Mouse (Mus musculus) neural tube, embryonic 13.5 days (tissue): ENCODE results near the gene Mysm1. TPM values are rescaled to one million over a fixed set of nuclear protein-coding genes. Genes with fewer than 3 reads are reported as not detected.

Source experiments
- ATAC-seq: fragments of 200-750 bp; cut with Nextera tagmentation; 2 replicates; pipeline ENCODE4 v1.8.0; 2017; ENCODE audit warnings: low read depth, mild to moderate bottlenecking, moderate TSS enrichment, moderate library complexity
- H3K27ac ChIP-seq: fragments of 300-500 bp; sonication (generic); replicated peaks from 2 replicates; pipeline ENCODE4 v1.5.1; 2015; ENCODE audit warnings: moderate library complexity, mild to moderate bottlenecking, inconsistent platforms
- H3K27me3 ChIP-seq: fragments of 300-500 bp; sonication (generic); 2 replicates; pipeline ENCODE4 v1.6.1; 2015; ENCODE audit warnings: mild to moderate bottlenecking, inconsistent platforms
- H3K36me3 ChIP-seq: fragments of 300-500 bp; sonication (generic); 2 replicates; pipeline ENCODE4 v1.6.1; 2015; ENCODE audit warnings: mild to moderate bottlenecking, inconsistent platforms
- H3K4me1 ChIP-seq: fragments of 300-500 bp; sonication (generic); replicated peaks from 2 replicates; pipeline ENCODE4 v1.6.1; 2015; ENCODE audit warnings: inconsistent platforms
- H3K4me2 ChIP-seq: fragments of 300-500 bp; sonication (generic); 2 replicates; pipeline ENCODE4 v1.6.1; 2015; ENCODE audit warnings: inconsistent platforms, mild to moderate bottlenecking, moderate library complexity
- H3K4me3 ChIP-seq: fragments of 300-500 bp; sonication (generic); 2 replicates; pipeline ENCODE4 v1.5.1; 2015; ENCODE audit warnings: mild to moderate bottlenecking, inconsistent platforms
- H3K9ac ChIP-seq: fragments of 300-500 bp; sonication (generic); 2 replicates; pipeline ENCODE4 v1.6.1; 2015; ENCODE audit warnings: moderate library complexity, mild to moderate bottlenecking, inconsistent platforms
- H3K9me3 ChIP-seq: fragments of 300-500 bp; sonication (generic); 2 replicates; pipeline ENCODE4 v1.6.1; 2016; ENCODE audit warnings: inconsistent platforms
- WGBS: fragments of 180-500 bp; shearing (Covaris S2); methylation state at CpG from one replicate; pipeline ENCODE4 v1.1.7; 2015; 5-methylcytosine and 5-hydroxymethylcytosine counted together
- polyA plus RNA-seq: library from polyadenylated mRNA; unstranded; fragments of >200 nt; fragmentation: Nextera tagmentation; extraction: Ambion mirVana; gene quantifications from 2 replicates; pipeline ENCODE4 v1.2.1, GENCODE M21; 2015

Mysm1 gene
- polyA plus RNA-seq, 1 experiment from 2014 or later: 27.7 TPM

DNA sequence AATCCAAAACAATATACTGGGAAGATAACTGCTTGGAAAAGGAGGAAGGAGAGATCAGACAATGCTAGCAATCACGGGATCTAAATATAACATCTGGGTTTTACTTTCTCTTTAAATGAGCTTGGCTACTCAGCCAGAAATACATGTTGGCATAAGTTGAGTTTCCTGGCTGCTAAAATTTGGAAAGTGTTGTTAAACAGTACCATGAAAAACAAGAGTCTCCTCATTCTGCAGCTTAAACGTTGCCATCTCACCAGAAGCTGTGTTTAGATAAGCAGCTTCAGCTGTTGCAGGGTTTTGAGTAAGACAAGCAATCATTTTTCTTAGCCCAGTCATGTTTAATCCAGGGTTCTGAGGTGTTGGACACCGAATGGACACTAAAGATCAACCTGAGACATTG lies 77.1 kb downstream of the Mysm1 start:
- no peaks in the 10 kb centered on the region for H3K4me1 ChIP-seq
- H3K9ac ChIP-seq: no peak overlapping the region
- H3K27ac ChIP-seq: no peak overlapping the region
- no peaks in the 10 kb centered on the region for H3K9me3 ChIP-seq
- no peaks in the 10 kb centered on the region for H3K27me3 ChIP-seq
- H3K4me3 ChIP-seq: no peak overlapping the region
- 81% methylated on average over 3 of the region's 3 CpGs for WGBS
- no peak for ATAC-seq
- no peak overlapping the region for H3K4me2 ChIP-seq
- H3K36me3 ChIP-seq: no peaks in the 10 kb centered on the region

DNA sequence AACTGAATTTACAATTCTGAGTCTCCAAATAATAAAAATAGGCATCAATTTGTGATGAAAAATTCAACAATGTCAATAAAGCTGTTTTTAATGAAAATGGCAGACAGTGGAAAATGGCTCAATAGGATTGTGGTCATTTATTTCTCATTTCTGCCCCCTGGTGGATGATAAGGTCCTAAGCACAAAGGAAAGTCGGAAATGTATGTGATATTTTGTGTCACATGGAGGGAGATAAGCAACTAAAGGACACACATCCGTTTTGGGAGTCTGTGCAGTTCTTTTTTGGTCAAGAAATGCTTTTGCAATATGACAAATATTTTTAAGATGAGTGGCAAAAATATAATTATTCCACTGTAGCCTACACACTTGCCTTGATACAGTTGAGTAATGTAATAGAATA lies 78.2 kb downstream of the Mysm1 start:
- no peak overlapping the region for H3K4me3 ChIP-seq
- no peak overlapping the region for H3K27ac ChIP-seq
- no peaks in the 10 kb centered on the region for H3K4me1 ChIP-seq
- no peaks in the 10 kb centered on the region for H3K9me3 ChIP-seq
- H3K4me2 ChIP-seq: no peak overlapping the region
- no peaks in the 10 kb centered on the region for H3K27me3 ChIP-seq
- ATAC-seq: no peak
- no peaks in the 10 kb centered on the region for H3K36me3 ChIP-seq
- no peak overlapping the region for H3K9ac ChIP-seq
- 29% methylated on average over 2 of the region's 2 CpGs for WGBS

Other genes with a start within 250 kb of the Mysm1 start
- 9.0 and 9.7 TPM in 2 replicates for gene Tek, start 239.8 kb downstream of the Mysm1 start, polyA plus RNA-seq
- not detected in 2 replicates for gene Eqtn, start 50.3 kb downstream of the Mysm1 start, polyA plus RNA-seq
- gene Jun, start 73.1 kb upstream of the Mysm1 start, polyA plus RNA-seq: 77.6 and 79.5 TPM in 2 replicates